12 mouse cellular contexts compared by ENCODE assay signal in genomic region chr6:7856682-7857290, GRCm38 (mm10). TPM values are rescaled to one million over a fixed set of nuclear protein-coding genes. Genes with fewer than 3 reads are reported as not detected.
DNase-seq lines count a peak whose midpoint lies in the region; ATAC-seq lines count a peak whose summit lies in the region.
"Had no signal": no experiment of that assay in that cellular context is flagged by ENCODE, and none has a peak within 500 bp of the region (broad histone marks: within the 10 kb centered on the region; RNA-seq: fewer than 3 reads in every experiment).

No protein-coding gene starts in this region.

- H3K4me1 ChIP-seq in intestine, embryonic 15.5 days (replicated peaks): no peaks in the 10 kb centered on the region
- 0 out of 2 replicates have a peak, but pooled peaks cover 4% of the 10 kb centered on the region for H3K4me1 ChIP-seq in neural tube, embryonic 15.5 days
- H3K4me1 ChIP-seq: forebrain, embryonic 12.5 days; hindbrain, embryonic 15.5 days had no signal

- no peak overlapping the region for H3K27ac ChIP-seq in intestine, embryonic 15.5 days
- H3K27ac ChIP-seq in neural tube, embryonic 15.5 days (replicated peaks): no peak overlapping the region
- H3K27ac ChIP-seq: forebrain, embryonic 12.5 days; hindbrain, embryonic 15.5 days; limb, embryonic 12.5 days had no signal

- 70% methylated on average over 5 of the region's 5 CpGs for WGBS in intestine, embryonic 15.5 days
- WGBS in neural tube, embryonic 15.5 days: 83% methylated on average over 5 of the region's 5 CpGs

- H3K4me2 ChIP-seq in intestine, embryonic 15.5 days (replicated peaks): no peak overlapping the region
- H3K4me2 ChIP-seq in neural tube, embryonic 15.5 days: no peak overlapping the region
- H3K4me2 ChIP-seq: forebrain, embryonic 12.5 days; hindbrain, embryonic 15.5 days; limb, embryonic 12.5 days had no signal

- ATAC-seq in intestine, embryonic 15.5 days: peak; percentile 31; the same call in 1 of the 2 replicates
- no peak for ATAC-seq in neural tube, embryonic 15.5 days (ENCODE audit: low FRiP score)

- H3K27me3 ChIP-seq in intestine, embryonic 15.5 days (replicated peaks): no peaks in the 10 kb centered on the region
- H3K27me3 ChIP-seq in neural tube, embryonic 15.5 days (replicated peaks): no peaks in the 10 kb centered on the region
- H3K27me3 ChIP-seq: forebrain, embryonic 12.5 days; hindbrain, embryonic 15.5 days; limb, embryonic 12.5 days had no signal

- no peaks in the 10 kb centered on the region for H3K36me3 ChIP-seq in intestine, embryonic 15.5 days
- no peaks in the 10 kb centered on the region for H3K36me3 ChIP-seq in neural tube, embryonic 15.5 days
- H3K36me3 ChIP-seq: forebrain, embryonic 12.5 days; limb, embryonic 12.5 days had no signal

- H3K9ac ChIP-seq in intestine, embryonic 15.5 days: no peak overlapping the region
- H3K9ac ChIP-seq in neural tube, embryonic 15.5 days (replicated peaks): no peak overlapping the region
- H3K9ac ChIP-seq: forebrain, embryonic 12.5 days; hindbrain, embryonic 15.5 days; limb, embryonic 12.5 days had no signal

- H3K4me3 ChIP-seq in intestine, embryonic 15.5 days (replicated peaks): no peak overlapping the region
- no peak overlapping the region for H3K4me3 ChIP-seq in neural tube, embryonic 15.5 days (replicated peaks)
- H3K4me3 ChIP-seq: forebrain, embryonic 12.5 days; hindbrain, embryonic 15.5 days; limb, embryonic 12.5 days had no signal

- H3K9me3 ChIP-seq in intestine, embryonic 15.5 days: no peaks in the 10 kb centered on the region
- no peaks in the 10 kb centered on the region for H3K9me3 ChIP-seq in neural tube, embryonic 15.5 days (replicated peaks)
- H3K9me3 ChIP-seq: forebrain, embryonic 12.5 days; hindbrain, embryonic 15.5 days; limb, embryonic 12.5 days had no signal

- DNase-seq in kidney, postnatal 10 days: peak; percentile 18
- DNase-seq in kidney, adult 18-20 months: no peak
- peak; percentile 48 to 53 for DNase-seq in lung, postnatal 4 days
- DNase-seq in thymus, postnatal 4 days: peak; percentile 68
- DNase-seq in frontal cortex, postnatal 25 days (ENCODE audit: low spot score in 2 of 2): no peak
- DNase-seq in cerebellum, postnatal 25 days: no peak
- DNase-seq: cerebellum, adult 8-10 months had no signal

RNA-seq across cellular contexts. Expression of gene C1galt1, which starts 12.1 kb away (rescaled TPM):
- 5.3 and 5.9 TPM in 2 replicates for polyA plus RNA-seq in intestine, embryonic 15.5 days (2015; fragmentation: Nextera tagmentation; extraction: Ambion mirVana)
- polyA plus RNA-seq in neural tube, embryonic 15.5 days (2015; fragmentation: Nextera tagmentation; extraction: Ambion mirVana): 1.8 and 2.4 TPM in 2 replicates

Comparison
In these comparisons a context has a peak if more than half of its experiments do, and no peak if none do; other contexts are left out.
1. DNase-seq: peak in kidney, postnatal 10 days (single experiment), lung, postnatal 4 days (2 of 2) and thymus, postnatal 4 days (single experiment); none in kidney, adult 18-20 months (single experiment), frontal cortex, postnatal 25 days (0 of 2) and cerebellum, postnatal 25 days (0 of 2).